Mouse (Mus musculus): Measurements from ENCODE around the gene Abca6. TPM values are rescaled to one million over a fixed set of nuclear protein-coding genes. Genes with fewer than 3 reads are reported as not detected.

Abca6 gene
- total RNA-seq (2022): 1 to 10 TPM; 1.7 to 1.9 (median 1.8) TPM

DNA sequence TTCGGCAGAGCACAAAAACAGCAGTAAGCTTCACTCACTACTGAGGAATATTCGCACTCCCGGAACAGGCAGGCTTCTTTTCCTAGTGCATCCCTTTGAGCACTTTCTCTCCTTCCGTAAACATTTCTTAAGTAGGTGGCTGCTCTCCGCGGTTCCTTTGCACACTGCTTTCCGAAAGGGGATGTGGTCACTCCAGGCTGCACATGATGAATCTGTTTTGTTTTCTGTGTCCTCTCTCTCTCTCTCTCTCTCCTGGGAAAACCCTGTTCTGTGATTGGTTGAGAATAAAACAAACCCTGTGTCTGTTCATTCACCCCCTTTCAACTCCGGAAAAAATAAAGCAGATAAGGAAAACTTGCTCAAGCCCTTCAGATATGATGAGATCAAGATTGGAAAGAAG is at the start of gene Abca6:
Abca6 (minus strand) TSS at position 243 of the 400 bp plus-strand sequence.
- DNase-seq (ENCODE audit: low spot score in 2 of 2): no peak

DNA sequence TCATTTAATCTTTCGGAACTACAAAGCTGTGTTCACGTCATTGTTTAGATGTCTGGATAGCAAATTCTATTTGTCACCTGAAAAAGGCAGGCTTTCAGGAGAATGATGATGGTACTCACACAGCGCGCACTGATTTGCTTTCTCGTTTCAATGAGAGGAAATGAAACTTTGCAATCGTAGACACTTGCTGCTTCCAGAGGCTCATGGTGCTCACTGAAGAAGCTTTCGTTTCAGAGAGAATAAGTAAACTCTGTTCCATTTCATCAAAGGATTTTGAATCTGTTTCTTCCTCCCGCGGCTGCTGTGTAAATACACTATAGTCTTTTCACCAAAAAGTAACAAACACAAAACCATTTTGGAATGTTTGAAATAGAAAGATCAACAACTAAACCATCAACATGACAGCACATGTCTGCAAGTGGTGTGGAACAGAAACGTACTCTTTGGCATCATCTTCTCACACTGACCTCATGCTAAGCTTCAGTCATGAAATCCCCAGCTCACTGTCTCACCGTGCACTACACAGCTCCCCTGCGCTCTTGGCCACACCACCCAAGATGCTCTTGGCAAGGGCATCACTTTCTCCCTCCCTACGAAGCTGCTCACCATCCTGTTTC is 46.4 kb upstream of the Abca6 start:
- DNase-seq (ENCODE audit: low spot score in 2 of 2): no peak

DNA sequence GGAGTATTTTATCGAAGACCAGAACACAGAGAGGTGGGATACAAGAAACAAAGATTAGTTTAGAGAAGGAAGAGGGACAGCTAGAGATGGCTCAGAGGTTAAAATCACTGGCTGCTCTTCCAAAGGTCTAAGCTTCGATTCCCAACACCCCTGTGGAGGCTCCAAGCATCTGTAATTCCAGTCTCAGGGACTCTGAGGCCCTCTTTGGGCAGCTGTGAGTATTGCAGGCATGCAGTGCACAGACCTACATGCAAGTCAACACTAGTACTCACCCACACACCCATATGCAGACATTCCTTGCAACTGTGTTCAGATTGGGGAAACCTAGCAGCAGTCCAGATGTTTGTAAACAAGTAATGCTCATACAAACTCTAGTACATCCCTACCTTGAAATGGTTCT is 39.0 kb upstream of the Abca6 start:
- no peak for DNase-seq (ENCODE audit: low spot score in 2 of 2)

DNA sequence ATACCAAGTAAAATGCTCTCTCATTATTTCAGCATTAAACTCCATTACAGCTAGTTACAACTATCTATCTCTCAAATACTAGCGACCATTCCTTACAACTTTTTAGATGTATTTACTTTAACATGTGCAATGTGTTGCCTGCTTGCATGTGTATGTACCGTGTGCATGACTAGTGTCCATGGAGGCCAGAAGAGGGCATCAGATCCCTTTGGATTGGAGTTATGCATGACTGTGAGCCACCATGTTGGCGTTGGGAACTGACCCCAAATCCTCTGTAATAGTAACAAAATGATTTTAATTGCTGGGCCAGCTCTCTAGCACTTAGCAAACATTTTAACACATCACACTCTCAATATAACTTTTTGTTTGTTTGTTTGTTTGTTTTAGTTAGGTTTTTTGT is 36.8 kb upstream of the Abca6 start:
- DNase-seq (ENCODE audit: low spot score in 2 of 2): no peak

DNA sequence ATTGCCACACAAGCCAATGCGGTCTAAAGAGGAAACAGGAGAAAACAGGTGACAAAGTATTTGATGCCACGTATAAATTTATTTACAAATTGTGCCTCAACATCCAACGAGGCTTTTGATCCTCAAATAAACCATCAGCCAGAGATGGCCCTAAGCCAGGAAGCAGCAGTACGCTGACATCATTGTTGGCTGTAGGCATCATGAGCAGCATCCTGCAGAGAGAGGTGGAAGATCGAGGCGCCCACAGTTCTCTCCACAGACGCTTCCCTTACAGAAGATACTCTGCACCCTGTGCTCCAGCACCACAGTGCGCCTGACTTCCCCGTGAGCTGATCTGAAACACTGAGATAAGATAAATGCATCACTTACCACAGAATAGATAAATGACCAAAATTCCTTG is 36.1 kb upstream of the Abca6 start:
- DNase-seq (ENCODE audit: low spot score in 2 of 2): no peak

DNA sequence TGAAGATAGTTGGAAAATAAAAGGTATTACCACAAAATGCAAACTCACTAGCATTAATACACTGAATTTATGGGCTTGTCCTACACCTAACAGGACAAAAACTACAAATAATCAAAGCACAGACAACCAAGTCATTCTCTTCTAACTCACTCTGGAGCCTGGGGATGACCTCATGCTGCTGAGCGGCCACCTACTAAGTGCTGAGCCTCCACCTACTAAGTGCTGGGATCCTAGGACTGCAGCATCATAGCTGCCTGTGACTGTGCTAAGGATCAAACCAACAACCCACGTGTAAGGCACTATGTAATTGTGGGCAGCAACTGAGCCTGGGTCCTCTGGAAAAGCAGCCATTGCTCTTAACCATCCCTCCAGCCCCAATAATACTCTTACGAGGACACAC is 34.8 kb upstream of the Abca6 start:
- DNase-seq (ENCODE audit: low spot score in 2 of 2): no peak

DNA sequence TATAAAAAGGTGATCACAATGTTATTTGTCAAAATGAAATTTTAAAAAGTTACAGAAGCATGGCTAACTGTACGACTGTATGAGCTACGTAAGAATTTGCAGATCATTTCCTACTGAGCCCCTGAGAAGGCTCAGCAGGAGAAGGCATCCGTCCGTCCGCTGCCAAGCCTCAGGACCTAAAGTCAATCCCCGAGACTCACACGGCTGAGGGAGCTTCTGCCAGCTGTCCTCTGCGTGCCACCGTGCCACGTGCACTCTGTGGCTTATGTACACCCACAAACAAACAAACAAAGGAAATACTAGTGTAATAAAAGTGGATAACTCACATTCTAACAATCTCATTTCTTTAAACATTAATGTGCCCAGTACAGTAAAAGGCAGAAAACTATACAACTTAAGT is 33.3 kb upstream of the Abca6 start:
- DNase-seq (ENCODE audit: low spot score in 2 of 2): no peak

DNA sequence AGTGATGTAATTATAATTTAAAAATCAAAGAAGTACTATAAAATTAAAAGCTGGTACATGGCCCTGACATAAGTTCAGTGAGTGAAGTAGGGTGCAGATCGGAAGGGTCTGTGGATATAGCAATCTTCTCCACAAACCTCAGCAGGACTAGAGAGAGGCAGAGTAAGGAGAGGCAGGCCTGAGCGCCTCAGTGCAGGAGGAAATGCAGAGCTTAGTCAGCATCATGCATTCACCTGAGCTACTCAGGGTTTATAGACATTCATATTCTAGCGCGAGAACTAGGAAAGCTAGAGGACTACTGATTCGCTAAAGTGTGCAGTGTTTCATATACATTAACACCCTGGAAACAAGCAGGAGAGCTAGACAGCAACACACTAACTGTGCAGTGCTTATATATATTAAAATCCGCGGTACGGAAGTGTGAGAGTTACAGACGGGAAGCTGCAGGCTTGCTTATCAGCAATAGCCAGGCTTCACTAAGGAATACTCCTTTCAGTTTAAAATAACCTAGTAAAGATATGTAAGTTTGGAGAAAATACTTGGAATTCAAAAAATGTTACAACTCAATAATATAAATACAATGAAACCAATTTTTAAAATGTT is 32.7 kb upstream of the Abca6 start:
- DNase-seq (ENCODE audit: low spot score in 2 of 2): no peak

DNA sequence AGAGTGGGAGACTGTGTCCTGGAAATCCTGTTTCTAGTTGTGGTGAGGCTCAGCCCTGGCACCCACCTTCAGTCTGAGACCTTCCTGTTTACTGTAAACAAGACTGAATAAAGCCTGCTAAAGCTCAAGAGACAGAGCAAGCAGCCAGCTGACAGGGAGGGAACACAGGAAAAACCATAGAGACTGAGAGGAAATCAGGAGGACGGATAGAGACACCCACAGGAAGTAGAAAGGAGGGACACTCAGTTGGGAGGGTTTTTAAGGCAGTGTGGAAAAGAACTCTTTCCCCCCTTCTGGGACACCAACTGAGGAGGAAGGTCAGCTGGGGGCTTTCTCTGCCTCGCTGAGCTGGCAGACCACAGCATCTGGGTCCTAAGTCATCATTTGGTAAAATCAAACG is 23.2 kb upstream of the Abca6 start:
- no peak for DNase-seq (ENCODE audit: low spot score in 2 of 2)

DNA sequence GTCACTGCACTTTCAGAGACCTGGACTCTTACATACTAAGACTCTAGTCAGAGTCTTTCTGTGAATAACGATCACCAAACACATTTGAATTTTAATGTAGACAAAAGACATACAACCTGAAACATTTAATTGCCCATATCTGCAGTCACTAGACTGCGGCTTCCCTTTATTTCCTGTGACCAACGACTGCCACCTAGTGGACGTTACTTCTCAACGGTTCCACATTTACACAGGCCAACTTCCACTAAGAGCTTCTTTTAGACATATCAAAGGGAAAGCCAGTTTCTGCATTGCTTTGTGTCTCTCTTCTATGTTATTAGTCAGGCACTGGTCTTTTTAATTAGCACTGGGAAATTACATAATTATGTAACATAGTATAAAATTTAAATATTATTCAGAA is 20.2 kb upstream of the Abca6 start:
- no peak for DNase-seq (ENCODE audit: low spot score in 2 of 2)

DNA sequence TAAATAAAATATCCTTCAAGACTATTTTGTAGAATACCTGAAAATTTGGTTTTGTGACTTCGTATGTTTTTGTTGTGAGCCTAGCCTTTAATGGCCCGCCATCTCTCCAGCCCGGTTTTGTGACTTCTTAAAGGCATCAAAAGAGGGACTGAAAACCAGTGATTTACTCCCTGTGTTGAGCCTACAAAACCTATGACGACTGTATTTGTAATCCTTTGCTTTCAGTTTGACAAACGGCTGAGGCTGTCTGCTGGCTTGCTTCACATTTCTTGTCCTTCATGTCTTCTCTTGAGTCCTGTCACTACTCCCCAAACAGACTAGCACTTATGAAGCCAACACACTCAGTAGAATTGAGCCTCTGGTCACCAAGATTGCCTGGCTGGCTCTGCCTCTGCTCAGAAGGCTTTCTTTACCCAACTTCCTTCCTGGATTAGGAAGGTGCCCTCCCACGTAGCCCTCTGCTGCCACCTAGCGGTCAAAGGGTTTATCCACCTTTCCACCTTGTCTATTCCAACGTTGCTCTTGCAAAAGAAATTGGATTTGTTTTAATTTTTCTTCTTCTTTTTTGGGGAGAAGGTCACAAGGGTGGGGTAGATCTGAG is 16.8 kb upstream of the Abca6 start:
- peak in 1 of 2 experiments; percentile 81 for DNase-seq (ENCODE audit: low spot score in 2 of 2)

DNA sequence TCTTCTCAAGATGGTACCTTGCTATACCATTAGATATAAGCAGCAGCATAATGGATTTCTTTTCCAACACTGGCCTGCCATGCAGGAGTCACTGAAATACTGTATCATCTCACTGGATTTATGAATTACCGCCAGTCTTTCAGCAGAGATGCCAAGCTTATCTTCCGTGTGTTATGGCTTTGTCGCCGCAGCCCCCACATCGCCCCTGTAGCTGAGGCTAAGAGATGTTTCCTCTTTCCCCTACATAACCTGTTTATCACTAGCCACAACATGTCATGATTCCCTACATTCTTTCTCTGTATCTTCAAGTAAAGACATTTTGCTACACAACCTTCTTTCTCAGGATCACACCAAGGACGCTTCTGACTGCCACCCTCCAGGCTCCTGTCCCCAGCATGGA is 15.7 kb upstream of the Abca6 start:
- no peak for DNase-seq (ENCODE audit: low spot score in 2 of 2)

DNA sequence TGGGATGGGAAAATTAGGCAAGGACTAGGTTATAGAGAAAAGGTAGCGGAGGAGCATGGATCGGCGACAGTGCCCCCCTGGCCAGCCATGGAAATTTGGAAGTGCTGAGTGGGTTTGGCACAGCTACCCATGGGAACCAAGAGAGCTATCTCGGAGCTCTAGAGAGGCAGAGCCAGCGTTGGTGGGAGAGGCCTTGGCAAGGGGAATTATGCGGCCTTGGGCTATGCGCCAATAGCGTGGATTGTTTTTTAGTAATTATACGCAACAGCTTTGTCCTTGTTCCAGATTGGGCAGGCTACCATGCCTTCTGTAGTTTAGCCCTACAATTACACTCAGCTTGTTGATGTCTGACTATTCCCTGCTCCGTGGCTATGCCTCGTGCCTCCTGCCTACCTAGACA is 15.2 kb upstream of the Abca6 start:
- no peak for DNase-seq (ENCODE audit: low spot score in 2 of 2)

DNA sequence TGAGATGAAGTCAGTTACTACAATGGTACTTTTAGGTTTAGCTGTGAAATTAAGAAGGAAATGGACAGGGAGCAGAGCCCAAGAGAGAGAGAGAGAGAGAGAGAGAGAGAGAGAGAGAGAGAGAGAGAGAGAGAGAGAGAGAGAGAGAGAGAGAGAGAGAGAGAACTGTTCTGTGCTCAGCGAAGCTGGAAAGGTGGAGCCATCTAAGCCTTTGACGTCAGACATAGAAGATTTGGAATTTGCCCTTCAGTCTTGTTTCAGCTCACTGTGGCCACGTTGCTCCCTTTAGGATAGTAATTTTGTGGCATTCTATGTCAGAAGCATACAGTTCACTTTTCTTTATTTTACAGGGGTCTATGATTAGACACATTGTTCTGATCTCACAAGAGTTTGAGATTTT is 10.3 kb upstream of the Abca6 start:
- no peak for DNase-seq (ENCODE audit: low spot score in 2 of 2)

DNA sequence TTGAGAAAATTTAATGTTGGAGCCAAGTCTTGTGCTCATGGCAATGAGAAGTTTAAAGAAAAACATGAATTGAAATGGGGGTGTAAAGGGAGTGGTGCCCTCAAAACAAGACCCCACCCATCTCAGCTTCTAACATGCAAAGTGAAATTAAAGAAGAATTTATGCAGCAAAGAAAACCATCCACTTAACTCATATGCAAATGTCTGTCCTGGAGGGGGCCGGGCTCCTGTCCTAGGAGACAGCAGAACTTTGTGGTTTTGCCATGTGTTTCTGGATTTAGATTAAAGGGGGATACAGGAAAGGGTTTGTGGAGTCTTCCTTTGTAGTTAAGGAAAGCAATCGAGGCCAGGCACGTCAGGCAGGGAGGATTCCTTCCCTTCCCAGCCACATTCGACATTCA is 6.3 kb upstream of the Abca6 start:
- DNase-seq (ENCODE audit: low spot score in 2 of 2): no peak

DNA sequence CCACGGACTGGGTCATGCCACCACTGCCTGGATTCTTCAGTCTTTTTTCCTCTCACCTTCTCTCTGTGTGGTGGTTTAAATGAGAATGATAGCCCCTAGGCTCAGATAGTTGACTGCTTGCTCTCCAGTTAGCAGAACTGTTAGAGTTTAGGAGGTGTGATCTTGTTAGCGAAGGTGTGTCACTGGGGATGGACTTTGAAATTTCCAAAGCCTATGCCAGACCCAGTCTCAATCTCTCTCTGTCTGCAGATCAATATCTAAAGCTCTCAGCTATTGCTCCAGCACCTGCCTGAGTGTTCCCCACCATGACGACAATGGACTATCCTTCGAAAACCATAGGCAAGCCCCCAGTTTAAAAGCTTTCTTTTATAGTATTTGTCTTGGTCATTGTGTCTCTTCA is 5.5 kb upstream of the Abca6 start:
- no peak for DNase-seq (ENCODE audit: low spot score in 2 of 2)

DNA sequence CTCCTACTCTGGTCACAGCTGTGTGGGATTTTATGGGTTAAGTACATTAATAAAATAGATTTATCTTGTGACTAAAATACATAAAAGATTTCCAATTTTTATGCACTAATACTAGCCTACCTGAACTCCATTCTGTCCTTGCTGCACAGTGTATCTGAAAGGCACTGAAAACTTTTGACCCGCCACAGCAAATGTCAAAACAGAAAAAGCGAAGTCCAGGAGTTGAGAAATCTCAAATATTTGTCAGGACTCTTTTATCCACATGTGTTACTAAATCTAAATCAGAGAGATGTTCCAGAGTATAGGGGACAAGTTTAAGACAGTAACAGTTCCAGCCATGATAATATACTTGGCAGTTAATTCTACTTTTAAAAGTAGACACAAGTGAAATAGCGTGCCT is 680 bp upstream of the Abca6 start:
- no peak for DNase-seq (ENCODE audit: low spot score in 2 of 2)

DNA sequence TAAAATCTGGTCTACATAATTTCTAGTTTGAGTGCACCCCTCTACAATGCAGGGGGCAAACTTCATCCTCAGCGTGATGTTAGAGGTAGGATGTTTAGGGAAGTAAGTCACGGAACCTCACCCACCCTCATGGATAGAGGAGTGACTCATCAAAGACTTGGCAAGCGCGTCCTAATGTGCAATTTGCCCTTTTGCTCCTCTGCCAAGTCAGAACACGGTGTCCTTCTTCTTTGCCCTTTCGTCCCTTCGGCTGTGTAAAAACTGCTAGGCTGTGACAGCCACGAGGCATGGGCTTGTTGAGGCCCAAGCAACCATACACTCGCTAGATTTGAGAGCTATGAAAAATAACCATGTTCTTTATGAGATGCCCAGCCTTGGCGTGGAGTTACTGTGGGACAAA is 6.8 kb downstream of the Abca6 start:
- DNase-seq (ENCODE audit: low spot score in 2 of 2): no peak

DNA sequence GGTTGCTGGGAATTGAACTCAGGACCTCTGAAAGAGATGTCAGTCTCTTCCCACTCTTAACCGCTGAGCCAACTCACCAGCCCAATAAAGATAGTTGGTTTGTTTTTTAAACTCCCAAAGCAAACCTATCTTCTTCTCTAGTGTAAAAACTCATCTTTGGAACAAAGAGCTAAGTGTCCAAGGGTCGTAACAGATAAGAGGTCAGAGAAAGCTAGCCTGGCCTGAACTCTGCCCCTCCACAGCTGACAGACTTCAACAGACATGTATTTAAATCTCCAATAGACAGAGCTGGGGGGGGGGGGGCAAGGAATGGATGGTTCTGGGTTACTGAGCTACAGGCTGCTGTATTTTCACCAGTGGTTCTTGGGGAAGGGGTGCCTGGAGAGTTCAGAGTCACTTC is 14.1 kb downstream of the Abca6 start:
- no peak for DNase-seq (ENCODE audit: low spot score in 2 of 2)

DNA sequence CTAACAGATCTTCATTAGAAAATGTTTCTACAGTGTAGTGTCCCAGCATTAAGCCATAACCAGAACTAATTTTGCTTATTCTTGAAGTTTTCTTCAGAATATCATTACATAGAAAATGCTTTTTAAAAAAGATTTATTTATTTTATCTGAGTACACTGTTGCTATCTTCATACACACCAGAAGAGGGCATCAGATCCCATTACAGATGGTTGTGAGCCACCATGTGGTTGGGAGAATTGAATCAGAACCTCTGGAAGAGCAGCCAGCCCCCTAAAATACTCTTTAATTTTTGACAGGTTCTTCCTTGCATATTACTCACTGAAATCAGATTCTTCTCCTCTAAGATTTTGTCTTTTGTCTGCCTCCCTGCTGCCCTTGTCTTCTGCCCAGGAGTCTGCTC is 18.6 kb downstream of the Abca6 start:
- DNase-seq (ENCODE audit: low spot score in 2 of 2): no peak

DNA sequence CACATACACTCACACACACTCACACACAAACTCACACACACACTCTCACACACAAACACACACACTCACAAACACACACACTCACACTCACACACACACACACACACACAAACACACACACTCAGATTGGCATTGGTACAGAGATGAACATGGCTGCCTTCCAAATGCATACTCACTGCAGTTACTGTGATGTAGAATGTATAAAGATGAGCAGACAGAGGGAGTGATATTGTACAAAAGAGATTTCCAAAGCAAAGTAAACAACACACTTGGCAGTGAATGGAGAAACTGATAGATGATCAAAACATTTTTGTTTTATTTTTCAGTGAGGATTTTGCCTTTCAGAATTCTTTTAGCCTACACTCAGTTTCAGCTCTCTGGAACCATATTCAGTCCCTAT is 34.5 kb downstream of the Abca6 start:
- no peak for DNase-seq (ENCODE audit: low spot score in 2 of 2)

DNA sequence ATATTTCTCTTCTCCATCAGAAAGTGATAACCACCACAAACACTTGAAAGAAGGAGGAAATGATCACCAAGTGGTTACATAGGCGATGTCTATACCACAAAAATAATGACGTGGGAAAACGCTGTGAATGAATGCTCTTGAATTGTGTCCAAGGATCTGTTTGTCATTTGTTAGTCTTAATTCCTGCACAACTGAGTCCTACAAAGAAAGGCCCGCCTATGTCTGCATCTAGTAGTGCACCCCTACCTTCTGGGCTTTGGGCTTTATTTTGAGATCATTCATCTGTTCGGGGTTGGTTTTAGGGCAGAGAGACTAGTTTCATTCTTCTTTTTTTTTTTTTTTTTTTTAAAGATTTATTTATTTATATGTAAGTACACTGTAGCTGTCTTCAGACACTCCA is 47.6 kb downstream of the Abca6 start:
- no peak for DNase-seq (ENCODE audit: low spot score in 2 of 2)

DNA sequence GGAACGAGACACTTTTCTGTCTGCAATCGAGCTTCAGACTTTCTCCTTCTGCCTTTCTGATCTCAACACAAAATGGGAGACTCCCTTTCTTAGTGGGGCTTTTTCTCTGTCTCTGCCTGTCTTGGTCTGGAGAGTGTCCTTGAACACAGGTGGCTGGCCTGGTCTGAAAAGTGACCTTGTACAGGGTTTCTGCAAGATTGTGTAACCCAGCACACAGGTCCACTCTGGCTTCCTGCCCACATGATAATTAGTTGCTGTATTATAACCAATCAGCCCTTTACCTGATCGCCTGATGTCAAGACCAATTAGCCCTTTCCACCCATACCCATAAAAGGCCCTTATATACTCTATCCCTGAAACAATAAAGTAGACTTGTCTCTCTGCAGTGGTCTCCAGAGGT is 52.7 kb downstream of the Abca6 start:
- no peak for DNase-seq (ENCODE audit: low spot score in 2 of 2)
